Comparison of ENCODE assay signal across 25 mouse cellular contexts in genomic region chr15:97400866-97401265, GRCm38 (mm10).
DNase-seq lines count a peak whose midpoint lies in the region; ATAC-seq and TF ChIP-seq lines count a peak whose summit lies in the region.
"Had no signal": no experiment of that assay in that cellular context is flagged by ENCODE, and none has a peak within 500 bp of the region (broad histone marks: within the 10 kb centered on the region; RNA-seq: fewer than 3 reads in every experiment).

No protein-coding gene starts in this region.

- no peak for DNase-seq in thymus, adult 2 months
- no peak for DNase-seq in thymus, adult 18-20 months
- DNase-seq in CD4-positive helper T cell, adult 2 months (ENCODE audit: low read depth, low spot score): peak; percentile 43
- DNase-seq in T-cell, adult 2 months (ENCODE audit: low spot score): peak; percentile 55
- DNase-seq in thymus, postnatal 4 days: peak; percentile 25
- DNase-seq: adrenal gland, adult 2 months; adrenal gland, postnatal 14 days; B cell, adult 2 months; cerebellum, adult 11 months; cerebellum, adult 2 months; cerebellum, adult 9-11 months; cerebellum, postnatal 25 days; forebrain, postnatal 0 days; gastrocnemius, adult 2 months; gastrocnemius, postnatal 14 days; heart, adult 11 months had no signal

- WGBS in thymus, adult 2 months: 92% methylated on average over 6 of the region's 6 CpGs
- WGBS in forebrain, embryonic 12.5 days: 93% methylated on average over 6 of the region's 6 CpGs
- WGBS in forebrain, embryonic 13.5 days: 95% methylated on average over 6 of the region's 6 CpGs

- H3K27me3 ChIP-seq in thymus, adult 2 months (ENCODE audit: control insufficient read depth, insufficient read depth, low read length): no peaks in the 10 kb centered on the region
- no peaks in the 10 kb centered on the region for H3K27me3 ChIP-seq in forebrain, embryonic 12.5 days
- H3K27me3 ChIP-seq in forebrain, embryonic 13.5 days: no peaks in the 10 kb centered on the region
- H3K27me3 ChIP-seq: embryonic facial prominence, embryonic 13.5 days; hindbrain, embryonic 12.5 days; hindbrain, embryonic 15.5 days had no signal

- no peaks in the 10 kb centered on the region for H3K36me3 ChIP-seq in thymus, adult 2 months (ENCODE audit: control insufficient read depth, insufficient read depth, low read length)
- no peaks in the 10 kb centered on the region for H3K36me3 ChIP-seq in forebrain, embryonic 12.5 days (replicated peaks)
- no peaks in the 10 kb centered on the region for H3K36me3 ChIP-seq in forebrain, embryonic 13.5 days (ENCODE audit: poor library complexity, severe bottlenecking)
- H3K36me3 ChIP-seq: embryonic facial prominence, embryonic 13.5 days; hindbrain, embryonic 12.5 days; hindbrain, embryonic 15.5 days had no signal

- TF ChIP-seq POLR2A in thymus, adult 2 months (IDR thresholded peaks at IDR 0.05; ENCODE audit: control insufficient read depth, extremely low read depth, insufficient read depth, low read length, poor library complexity): no peak

- H3K4me3 ChIP-seq in thymus, adult 2 months (ENCODE audit: control insufficient read depth, insufficient read depth, low read length): no peak overlapping the region
- no peak overlapping the region for H3K4me3 ChIP-seq in forebrain, embryonic 12.5 days (replicated peaks)
- no peak overlapping the region for H3K4me3 ChIP-seq in forebrain, embryonic 13.5 days
- H3K4me3 ChIP-seq: embryonic facial prominence, embryonic 13.5 days; erythroblast, embryonic 14.5 days; gastrocnemius, adult 2 months; hindbrain, embryonic 12.5 days; hindbrain, embryonic 15.5 days had no signal

- TF ChIP-seq CTCF in thymus, adult 2 months (IDR thresholded peaks at IDR 0.05; ENCODE audit: borderline replicate concordance, control insufficient read depth, extremely low read depth, insufficient read depth, low read length, poor library complexity): no peak

- H3K9me3 ChIP-seq in forebrain, embryonic 12.5 days: no peaks in the 10 kb centered on the region
- no peaks in the 10 kb centered on the region for H3K9me3 ChIP-seq in forebrain, embryonic 13.5 days (replicated peaks)
- H3K9me3 ChIP-seq: embryonic facial prominence, embryonic 13.5 days; hindbrain, embryonic 12.5 days; hindbrain, embryonic 15.5 days had no signal

- ATAC-seq in forebrain, embryonic 12.5 days (ENCODE audit: low FRiP score): no peak
- ATAC-seq in forebrain, embryonic 13.5 days: no peak
- ATAC-seq: CD4-positive, CD25-positive, alpha-beta regulatory T cell, adult 4 months; forebrain, embryonic 14.5 days; forebrain, postnatal 0 days had no signal

- H3K27ac ChIP-seq in thymus, adult 2 months (ENCODE audit: control insufficient read depth, insufficient read depth, low read length): peak overlapping the region; percentile 34; the same call in 1 of the 2 replicates
- H3K27ac ChIP-seq in forebrain, embryonic 12.5 days: no peak overlapping the region
- no peak overlapping the region for H3K27ac ChIP-seq in forebrain, embryonic 13.5 days
- H3K27ac ChIP-seq: embryonic facial prominence, embryonic 13.5 days; gastrocnemius, adult 2 months; hindbrain, embryonic 12.5 days; hindbrain, embryonic 15.5 days had no signal

- H3K4me1 ChIP-seq in thymus, adult 2 months (replicated peaks; ENCODE audit: control insufficient read depth, insufficient read depth, low read length): 0 out of 2 replicates have a peak, but pooled peaks cover 3% of the 10 kb centered on the region
- H3K4me1 ChIP-seq in forebrain, embryonic 12.5 days: no peaks in the 10 kb centered on the region
- H3K4me1 ChIP-seq in forebrain, embryonic 13.5 days: no peaks in the 10 kb centered on the region
- H3K4me1 ChIP-seq: embryonic facial prominence, embryonic 13.5 days; hindbrain, embryonic 12.5 days; hindbrain, embryonic 15.5 days had no signal

- no peak overlapping the region for H3K4me2 ChIP-seq in forebrain, embryonic 12.5 days
- H3K4me2 ChIP-seq in forebrain, embryonic 13.5 days: no peak overlapping the region
- H3K4me2 ChIP-seq: embryonic facial prominence, embryonic 13.5 days; heart, embryonic 11.5 days; hindbrain, embryonic 12.5 days; hindbrain, embryonic 15.5 days had no signal

- H3K9ac ChIP-seq in forebrain, embryonic 12.5 days: no peak overlapping the region
- H3K9ac ChIP-seq in forebrain, embryonic 13.5 days: no peak overlapping the region
- H3K9ac ChIP-seq: embryonic facial prominence, embryonic 13.5 days; forebrain, postnatal 0 days; hindbrain, embryonic 12.5 days; hindbrain, embryonic 15.5 days had no signal

Comparison
In these comparisons a context has a peak if more than half of its experiments do, and no peak if none do; other contexts are left out.
1. DNase-seq: peak in CD4-positive helper T cell, adult 2 months (single experiment), T-cell, adult 2 months (single experiment) and thymus, postnatal 4 days (single experiment); none in thymus, adult 2 months (single experiment) and thymus, adult 18-20 months (0 of 2).